Mouse (Mus musculus): ENCODE results near the gene Map1a. TPM values are rescaled to one million over a fixed set of nuclear protein-coding genes. Genes with fewer than 3 reads are reported as not detected.

Map1a gene
- polyA plus RNA-seq (2015; fragmentation: Nextera tagmentation; extraction: Ambion mirVana): 2.0 TPM in 2 replicates

GRCm38 (mm10) chr2:121288901-121289729, at the start of gene Map1a:
Gene Map1a, plus strand, starts transcription at chr2:121289600.

GRCm38 (mm10) chr2:121271236-121271927, 18.0 kb upstream of the Map1a start, which contains the start of gene Trp53bp1:
Gene Trp53bp1, minus strand, starts transcription at chr2:121271407.

GRCm38 (mm10) chr2:121354820-121355592, 65.6 kb downstream of the Map1a start, which contains the start of gene Ppip5k1:
Gene Ppip5k1, minus strand, starts transcription at chr2:121355396.

DNA sequence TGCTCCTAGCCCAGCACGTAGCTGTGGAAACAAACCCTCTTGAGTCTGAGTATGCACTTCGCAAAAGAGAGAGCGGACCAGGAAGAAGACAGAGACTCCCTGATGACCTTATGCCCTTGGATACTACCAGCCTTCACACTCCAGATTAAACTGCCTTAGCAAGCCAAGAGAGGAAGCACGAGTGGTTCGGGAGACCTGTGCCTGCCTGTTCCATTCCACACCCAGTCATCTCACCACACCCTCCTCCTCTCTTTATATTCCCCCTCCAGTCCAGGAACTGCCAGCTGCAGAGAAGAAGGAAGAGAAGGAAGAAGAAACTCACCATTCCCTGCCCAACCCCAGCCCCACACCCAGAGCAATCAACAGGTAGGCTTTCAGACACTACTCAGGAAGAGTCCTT, 68.1 kb downstream of the Map1a start, which contains the start of gene Ckmt1:
Gene Ckmt1 (plus strand): TSS at position 221 of the 400 bp plus-strand sequence.

Other genes starting within 250 kb of the Map1a start
- gene Tgm5, start 203.8 kb upstream of the Map1a start, polyA plus RNA-seq (2015; fragmentation: Nextera tagmentation; extraction: Ambion mirVana): 0.27 TPM in 1 of 2 replicates, not detected in the other
- not detected in 2 replicates for gene Tgm7, start 179.8 kb upstream of the Map1a start, polyA plus RNA-seq (2015; fragmentation: Nextera tagmentation; extraction: Ambion mirVana)
- gene Adal, start 149.2 kb upstream of the Map1a start, polyA plus RNA-seq (2015; fragmentation: Nextera tagmentation; extraction: Ambion mirVana): 11.2 and 11.6 TPM in 2 replicates
- gene Lcmt2, start 148.9 kb upstream of the Map1a start, polyA plus RNA-seq (2015; fragmentation: Nextera tagmentation; extraction: Ambion mirVana): 11.0 and 12.8 TPM in 2 replicates
- 12.4 and 14.3 TPM in 2 replicates for gene Tubgcp4, start 118.9 kb upstream of the Map1a start, polyA plus RNA-seq (2015; fragmentation: Nextera tagmentation; extraction: Ambion mirVana)
- gene Zscan29, start 118.5 kb upstream of the Map1a start, polyA plus RNA-seq (2015; fragmentation: Nextera tagmentation; extraction: Ambion mirVana): 3.9 TPM in 2 replicates
- gene Trp53bp1, start 18.2 kb upstream of the Map1a start, polyA plus RNA-seq (2015; fragmentation: Nextera tagmentation; extraction: Ambion mirVana): 10.7 and 16.0 TPM in 2 replicates
- 7.0 and 8.7 TPM in 2 replicates for gene Ppip5k1, start 65.8 kb downstream of the Map1a start, polyA plus RNA-seq (2015; fragmentation: Nextera tagmentation; extraction: Ambion mirVana)
- 2.0 TPM in 1 of 2 replicates, not detected in the other for gene Ckmt1, start 68.1 kb downstream of the Map1a start, polyA plus RNA-seq (2015; fragmentation: Nextera tagmentation; extraction: Ambion mirVana)
- gene Strc, start 97.6 kb downstream of the Map1a start, polyA plus RNA-seq (2015; fragmentation: Nextera tagmentation; extraction: Ambion mirVana): not detected in 2 replicates
- 166 and 212 TPM in 2 replicates for gene Pdia3, start 124.2 kb downstream of the Map1a start, polyA plus RNA-seq (2015; fragmentation: Nextera tagmentation; extraction: Ambion mirVana)
- gene Catsper2, start 124.2 kb downstream of the Map1a start, polyA plus RNA-seq (2015; fragmentation: Nextera tagmentation; extraction: Ambion mirVana): 3.2 and 4.4 TPM in 2 replicates
- gene Ell3, start 154.7 kb downstream of the Map1a start, polyA plus RNA-seq (2015; fragmentation: Nextera tagmentation; extraction: Ambion mirVana): 0.12 and 0.67 TPM in 2 replicates
- gene Serf2, start 159.6 kb downstream of the Map1a start, polyA plus RNA-seq (2015; fragmentation: Nextera tagmentation; extraction: Ambion mirVana): 562 and 617 TPM in 2 replicates
- gene Hypk, start 163.7 kb downstream of the Map1a start, polyA plus RNA-seq (2015; fragmentation: Nextera tagmentation; extraction: Ambion mirVana): 89.7 and 91.1 TPM in 2 replicates
- gene Serinc4, start 167.2 kb downstream of the Map1a start, polyA plus RNA-seq (2015; fragmentation: Nextera tagmentation; extraction: Ambion mirVana): not detected in 2 replicates
- 36.7 and 41.5 TPM in 2 replicates for gene Mfap1b, start 184.5 kb downstream of the Map1a start, polyA plus RNA-seq (2015; fragmentation: Nextera tagmentation; extraction: Ambion mirVana)
- 15.6 and 17.9 TPM in 2 replicates for gene Mfap1a, start 217.1 kb downstream of the Map1a start, polyA plus RNA-seq (2015; fragmentation: Nextera tagmentation; extraction: Ambion mirVana)
- 1.9 and 2.6 TPM in 2 replicates for gene Wdr76, start 217.1 kb downstream of the Map1a start, polyA plus RNA-seq (2015; fragmentation: Nextera tagmentation; extraction: Ambion mirVana)

Measured in skeletal muscle tissue, postnatal 0 days (tissue).